Mouse (Mus musculus) lung, adult 18-20 months (tissue): ENCODE results near the gene Tspan9.

Experiments
- DNase-seq, 2 experiments: peaks; one replicate each; pipeline ENCODE4 v3.0.0; 2022; ENCODE audit warnings: mixed read lengths in 2 of 2

Gene Tspan9

DNA sequence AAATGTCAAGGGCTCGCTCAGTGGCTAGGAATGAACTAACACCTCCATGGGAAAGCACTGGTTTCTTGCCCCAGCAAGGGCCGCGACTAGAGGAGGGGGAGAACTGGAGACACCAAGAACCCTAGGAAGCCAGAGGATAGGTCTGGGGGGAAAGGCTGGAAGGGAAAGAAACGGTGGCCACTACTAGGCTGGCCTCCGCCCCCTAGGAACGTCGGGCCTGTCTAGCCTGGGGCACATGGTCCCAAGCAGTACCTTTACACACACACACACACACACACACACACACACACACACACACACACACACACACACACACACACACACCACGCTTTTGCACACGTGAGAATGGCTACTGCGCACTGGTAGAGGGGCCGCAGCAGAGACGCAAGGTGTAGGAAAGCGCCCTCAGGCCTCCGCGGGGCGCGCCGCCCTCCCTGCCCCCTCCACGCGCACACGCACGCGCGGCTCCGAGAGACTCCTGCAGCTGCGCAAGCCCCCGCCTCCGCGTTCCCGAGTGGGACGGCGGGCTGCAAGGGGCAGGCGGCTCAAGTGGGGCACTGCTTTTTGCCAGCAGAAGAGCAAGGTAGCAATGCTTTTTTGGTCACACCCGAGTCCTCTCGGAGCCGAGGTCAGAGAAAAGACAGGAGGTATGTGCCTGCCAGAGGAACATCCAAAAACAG, 108.0 kb downstream of the Tspan9 start:
- DNase-seq: peak in 1 of 2 experiments; percentile 24

DNA sequence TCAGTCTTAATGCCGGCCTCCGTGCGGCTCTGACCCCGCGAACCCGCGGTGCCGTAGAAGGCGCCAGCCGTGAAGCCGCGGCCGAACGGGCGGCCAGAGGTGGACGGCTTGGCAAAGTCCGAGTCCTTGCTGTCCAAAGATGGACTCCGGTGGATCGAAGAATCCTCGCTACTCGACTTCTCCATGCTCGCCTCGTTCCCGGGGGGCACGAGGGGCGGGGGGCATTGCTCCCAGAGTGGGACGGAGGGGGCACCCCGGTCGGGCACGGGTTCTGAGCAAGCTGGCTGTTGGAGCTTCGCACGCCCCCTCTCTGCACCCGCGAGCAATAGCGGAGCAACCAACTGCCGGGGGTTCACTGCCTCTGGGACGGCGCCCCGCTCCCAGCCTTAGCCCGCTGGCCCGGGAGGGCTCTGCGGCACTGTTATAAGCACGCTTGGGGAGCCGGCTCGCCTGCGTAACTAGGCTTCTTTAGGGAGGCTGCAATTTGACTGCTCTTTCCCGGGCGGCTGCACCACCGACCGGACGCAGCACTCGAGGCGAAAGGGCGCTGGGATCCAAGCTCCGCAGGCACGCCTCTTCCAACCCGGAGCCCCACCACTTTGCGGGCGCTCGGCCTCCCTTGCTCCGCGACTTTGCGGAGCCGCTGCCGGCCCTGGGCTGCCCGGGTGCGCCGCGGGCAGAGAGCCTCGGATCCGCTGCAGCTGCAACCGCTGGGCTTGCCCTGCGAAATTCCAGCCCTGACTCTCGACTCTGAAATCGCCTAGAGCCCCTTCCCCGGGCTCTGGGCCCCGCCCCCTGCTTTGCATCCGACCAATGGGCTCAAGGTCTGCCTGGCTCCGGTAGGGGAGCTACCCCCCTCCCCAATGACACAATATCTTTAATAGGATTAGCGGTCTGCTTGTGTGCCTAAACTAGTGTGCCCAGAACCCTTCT, 108.8 kb downstream of the Tspan9 start:
- DNase-seq: peak in 1 of 2 experiments; percentile 34

- DNase-seq: no peak
These were observed 109.5 kb downstream of the Tspan9 start for GRCm38 (mm10) chr6:128033868-128034250.

- DNase-seq: peak in 1 of 2 experiments; percentile 29
These were observed 110.1 kb downstream of the Tspan9 start for GRCm38 (mm10) chr6:128033172-128033867.

DNA sequence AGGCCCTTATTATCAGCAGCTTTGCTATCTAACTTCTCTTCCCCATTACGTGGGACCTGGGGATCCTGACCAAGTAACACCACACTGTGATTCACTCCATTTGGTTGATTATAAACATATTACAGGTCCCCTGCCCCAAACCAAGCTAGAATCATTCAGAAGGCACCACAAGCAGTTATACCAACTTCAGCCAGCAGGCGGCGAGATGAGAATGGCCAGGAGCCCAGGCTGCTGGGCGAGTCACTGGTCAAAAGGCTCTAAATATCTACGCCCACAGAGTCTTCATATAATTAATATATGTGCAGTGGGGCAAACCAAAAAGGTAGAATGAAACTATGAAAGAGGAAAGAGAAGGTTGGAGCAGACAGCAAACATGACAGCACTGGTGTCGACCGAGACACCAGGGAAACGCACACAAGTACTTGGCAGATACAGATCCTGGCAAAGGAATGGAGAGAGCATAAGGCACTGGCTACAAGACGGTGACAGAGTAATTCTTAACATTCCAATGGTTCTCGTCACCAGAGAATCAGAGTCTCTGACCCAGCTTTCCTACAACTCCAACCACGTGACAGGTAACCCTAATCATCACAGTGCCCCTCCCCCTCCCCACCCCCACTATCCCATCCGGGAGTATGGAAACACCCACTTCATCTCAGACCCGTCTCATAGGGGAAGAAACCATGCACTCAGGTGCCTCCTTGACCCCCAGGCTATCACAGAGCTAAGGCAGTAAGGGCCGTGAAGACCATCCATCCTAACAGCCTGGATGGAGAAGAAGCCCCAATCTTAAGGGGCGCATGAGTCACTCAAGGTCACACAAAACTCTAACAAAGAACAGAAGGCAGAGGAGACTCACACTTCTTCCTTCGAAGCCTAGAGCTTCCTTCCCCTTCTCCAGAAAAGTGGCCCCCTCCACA, 110.9 kb downstream of the Tspan9 start:
- DNase-seq: peak; percentile 66 to 69

DNA sequence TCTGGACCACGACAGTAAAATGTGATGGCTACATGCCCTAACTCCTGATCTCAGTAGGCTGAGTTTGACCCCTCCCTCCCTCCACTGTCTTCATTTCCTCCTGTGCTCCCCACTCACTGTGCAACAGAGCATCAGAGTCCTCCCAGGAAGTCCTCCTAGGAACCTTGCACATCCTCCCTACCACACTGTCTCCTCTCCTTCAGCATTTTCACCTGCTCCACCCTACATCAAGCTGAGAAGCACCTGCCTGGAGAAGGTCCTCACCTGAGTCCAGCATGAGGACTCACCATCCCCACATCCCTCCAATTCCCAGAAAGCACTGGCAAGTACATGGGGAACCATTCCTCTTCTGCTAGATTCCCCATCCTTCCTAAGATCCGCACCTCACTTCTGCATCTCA, 111.8 kb downstream of the Tspan9 start:
- DNase-seq: no peak

- DNase-seq: no peak
These were observed 112.3 kb downstream of the Tspan9 start for GRCm38 (mm10) chr6:128031096-128031495.

- DNase-seq: no peak
These were observed 112.9 kb downstream of the Tspan9 start for GRCm38 (mm10) chr6:128030475-128030874.

DNA sequence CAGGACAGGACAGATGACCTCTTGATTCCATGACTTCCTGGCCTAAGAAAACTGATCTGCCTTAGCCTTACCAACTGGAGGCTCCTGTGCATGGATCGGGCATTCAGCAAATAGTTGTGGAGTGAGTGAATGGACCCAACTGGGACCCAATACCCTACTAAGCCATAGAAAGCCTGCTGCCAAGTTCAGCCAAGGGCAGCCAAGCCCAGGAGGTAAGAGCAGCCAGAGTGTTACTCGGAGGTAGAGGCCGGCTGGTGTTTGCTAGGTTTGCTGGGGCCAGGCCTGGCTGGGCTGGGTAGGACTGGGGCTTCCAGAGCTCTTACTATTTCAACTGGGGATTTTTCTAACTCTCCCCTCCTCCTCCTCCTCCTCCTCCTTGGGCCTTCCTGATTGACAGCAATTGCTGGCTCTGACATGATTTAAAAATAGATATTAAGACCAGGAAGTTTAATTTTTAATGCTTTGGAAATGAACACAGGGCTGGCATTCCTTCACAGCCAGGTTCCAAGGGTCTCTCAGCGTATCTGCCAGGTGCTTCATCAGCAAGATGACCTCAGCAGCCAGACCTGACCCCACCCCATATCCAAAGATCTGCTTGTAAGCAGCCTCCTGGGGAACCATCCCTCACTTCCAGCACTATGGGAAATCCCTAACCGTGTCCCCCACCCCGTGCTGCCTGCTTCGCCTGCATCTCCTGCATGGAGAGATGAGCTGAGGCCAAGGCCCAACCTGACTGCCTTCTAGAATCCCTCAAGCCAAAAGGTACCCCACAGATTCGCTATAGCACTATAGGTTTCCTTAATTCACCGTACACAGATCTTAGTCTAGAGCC, 113.7 kb downstream of the Tspan9 start:
- no peak for DNase-seq

DNA sequence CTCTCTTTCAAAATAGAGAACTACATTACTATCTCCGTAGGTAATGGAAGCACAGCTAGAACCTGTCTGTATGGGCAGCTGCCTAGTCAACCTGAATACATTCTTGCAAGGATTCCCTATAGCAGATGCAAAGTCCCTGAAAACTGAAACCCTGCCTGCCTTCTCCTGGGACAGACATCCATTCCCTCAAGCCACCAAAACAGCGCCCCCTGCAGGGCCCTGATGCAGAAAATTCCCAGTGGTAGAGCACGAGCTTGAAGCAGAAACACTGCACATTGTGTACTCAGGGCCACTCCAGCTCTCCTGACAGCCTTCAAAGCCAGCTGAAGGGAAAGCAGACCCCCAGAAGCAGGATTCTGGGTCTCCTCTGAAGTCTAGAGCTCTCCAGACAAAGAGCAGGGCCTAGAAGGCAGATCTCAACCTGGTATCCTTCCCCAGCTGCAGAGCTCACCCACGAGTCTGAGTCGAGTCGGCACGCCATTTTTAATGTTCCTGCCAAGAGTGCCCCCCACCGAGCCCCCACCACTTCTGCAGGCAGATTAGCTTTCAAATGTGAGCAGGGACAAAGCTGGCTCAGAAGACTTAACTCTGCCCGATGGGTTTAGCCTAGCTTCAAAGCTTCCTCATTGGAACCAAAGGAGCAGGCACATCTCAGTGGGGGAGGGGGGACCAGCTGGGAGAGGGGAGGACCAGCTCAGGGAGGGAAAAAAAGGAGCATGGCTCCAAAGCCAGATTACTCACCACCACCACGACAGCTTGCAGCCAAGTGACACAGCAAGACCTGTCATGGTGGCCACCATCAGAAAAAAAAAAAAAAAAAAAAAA, 115.1 kb downstream of the Tspan9 start:
- DNase-seq: no peak

DNA sequence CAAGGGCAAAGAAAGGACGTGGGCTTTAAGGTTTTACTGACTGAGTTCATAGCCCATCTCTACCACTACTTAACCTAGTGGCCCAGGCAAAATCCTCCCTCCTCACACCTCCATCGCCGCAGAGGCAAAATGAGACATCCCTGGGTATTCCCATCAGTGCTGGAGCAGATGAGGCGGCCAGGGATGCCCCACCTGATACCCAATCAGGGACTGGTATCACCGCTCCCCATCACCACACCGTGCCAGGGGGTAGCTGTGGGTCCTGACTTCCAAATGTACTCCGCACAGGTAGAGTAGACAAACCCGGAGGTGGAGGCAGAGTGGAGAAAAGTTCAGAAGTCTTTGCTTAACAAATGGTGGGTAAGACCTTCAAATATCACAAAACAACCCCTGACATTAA, 117.4 kb downstream of the Tspan9 start:
- no peak for DNase-seq

DNA sequence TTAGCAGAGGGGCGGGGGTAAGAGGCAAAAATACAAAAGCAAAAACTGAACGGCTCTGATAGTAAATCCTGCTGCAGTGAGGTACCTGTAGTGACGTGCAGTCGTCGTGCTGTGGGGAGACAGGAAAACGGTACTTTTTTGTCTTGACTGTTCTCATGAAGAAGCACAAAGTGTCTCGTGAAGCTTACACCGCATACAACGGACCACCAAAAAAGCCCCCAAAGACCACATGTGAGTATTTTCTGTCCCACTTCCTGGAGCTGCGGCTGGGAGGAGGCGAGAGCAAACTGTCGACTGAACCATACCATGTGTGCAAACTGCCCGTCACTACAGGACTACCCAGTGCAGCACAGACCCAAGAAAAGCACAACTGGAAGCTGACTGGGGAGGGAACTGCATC, 117.8 kb downstream of the Tspan9 start:
- no peak for DNase-seq

DNA sequence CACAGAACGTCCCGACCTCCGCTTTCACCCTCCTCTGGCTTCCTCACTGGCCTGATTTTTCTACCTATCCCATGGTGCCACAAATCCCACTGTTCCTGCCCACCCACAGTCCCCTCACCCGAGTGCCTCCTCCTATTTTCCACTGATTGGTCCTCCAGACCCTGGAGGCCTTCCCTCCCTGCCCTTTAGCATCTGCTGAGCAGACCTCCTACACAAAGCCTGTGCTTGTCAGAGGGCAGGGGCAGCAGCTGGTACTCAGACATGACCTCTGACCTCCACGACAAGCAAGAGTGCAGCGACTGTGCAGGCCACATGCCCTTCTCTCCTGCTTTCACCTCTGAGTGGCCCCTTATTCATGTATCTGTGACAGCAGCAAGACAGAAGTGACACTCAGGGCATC, 121.2 kb downstream of the Tspan9 start:
- DNase-seq: no peak

GRCm38 (mm10) chr6:128021931-128022202, 121.5 kb downstream of the Tspan9 start:
- DNase-seq: no peak

DNA sequence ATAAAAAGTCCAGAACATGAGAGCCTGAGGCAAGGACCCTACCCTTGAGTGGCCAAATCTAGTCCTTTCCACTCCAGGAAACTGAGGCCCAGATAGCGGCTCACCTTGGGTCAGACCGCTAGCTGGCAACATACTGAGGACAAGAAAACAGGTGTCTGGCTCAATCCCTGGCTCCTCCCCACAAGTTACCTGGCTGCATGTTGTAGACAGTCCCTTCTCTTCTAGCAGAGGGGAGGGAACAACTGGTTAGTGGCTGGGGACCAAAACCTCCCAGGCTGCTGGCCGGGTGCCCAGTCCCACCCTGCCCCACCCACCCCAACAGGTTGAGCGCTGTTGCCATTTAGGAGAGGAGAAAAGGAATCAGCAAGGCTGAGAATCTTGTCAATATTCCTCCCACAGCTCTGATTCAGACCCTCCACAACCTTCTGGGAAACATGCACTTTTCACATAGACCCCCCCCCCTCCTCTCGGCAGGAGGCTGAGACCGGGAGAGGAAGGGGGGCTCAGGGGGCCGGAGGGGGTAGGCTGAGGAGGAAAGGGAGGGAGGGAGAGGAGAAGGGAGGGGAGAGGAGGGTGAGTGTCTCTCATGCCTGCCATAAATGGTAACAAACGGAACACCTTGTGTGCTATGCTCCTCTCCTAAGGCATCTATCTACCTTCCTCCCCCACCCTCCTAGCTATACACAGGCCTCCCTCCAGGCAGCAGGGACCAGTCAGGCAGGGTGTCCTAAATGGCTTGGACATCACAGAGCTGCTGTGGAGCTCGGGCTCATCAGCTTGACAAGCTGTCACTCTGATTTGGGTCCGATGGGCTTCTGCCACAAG, 122.1 kb downstream of the Tspan9 start:
- no peak for DNase-seq

DNA sequence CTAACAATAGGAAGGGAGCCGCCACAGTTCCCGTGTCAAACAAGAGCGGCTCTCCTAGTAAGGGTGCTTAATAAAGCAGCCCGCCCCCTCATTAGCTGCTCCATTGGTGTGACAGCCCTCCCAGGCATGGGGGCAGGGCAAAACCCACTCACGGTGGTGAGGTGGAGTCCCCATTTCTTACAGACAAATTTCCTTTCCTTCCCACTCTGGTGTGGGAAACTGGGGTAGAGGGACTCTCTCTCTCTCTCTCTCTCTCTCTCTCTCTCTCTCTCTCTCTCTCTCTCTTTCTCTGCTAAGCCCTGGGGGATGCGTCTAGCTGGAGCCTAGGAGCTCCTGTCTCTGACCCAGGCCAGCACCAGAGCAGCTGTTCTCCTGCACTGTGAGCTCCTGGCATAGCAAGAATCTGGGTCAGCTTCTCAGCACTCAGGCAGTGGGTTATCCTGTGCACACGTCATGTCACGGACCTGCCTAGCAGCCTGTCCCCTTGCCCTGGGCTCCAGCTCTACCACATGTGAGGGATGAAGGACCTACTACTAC, 122.8 kb downstream of the Tspan9 start:
- no peak for DNase-seq

DNA sequence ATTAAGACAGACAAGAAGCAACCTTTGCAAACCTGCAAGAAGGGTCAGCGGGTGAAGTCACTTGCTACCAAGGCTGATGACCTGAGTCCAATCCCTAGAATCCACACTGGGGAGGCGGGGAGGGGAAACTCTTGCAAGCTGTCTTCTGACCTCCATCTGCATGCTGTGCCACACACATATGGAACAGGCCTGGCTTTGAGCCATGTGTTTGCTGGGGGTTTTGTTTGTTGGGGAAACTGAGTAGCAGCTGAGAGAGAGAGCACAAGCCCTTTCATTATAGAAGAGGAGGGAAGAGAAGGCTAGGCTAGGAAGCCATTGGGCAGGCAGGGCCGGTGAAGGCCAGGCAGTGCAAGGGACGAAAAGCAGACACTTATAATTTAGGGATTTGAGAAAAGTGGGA, 123.3 kb downstream of the Tspan9 start:
- DNase-seq: no peak

GRCm38 (mm10) chr6:128019119-128019518, 124.3 kb downstream of the Tspan9 start:
- DNase-seq: no peak

DNA sequence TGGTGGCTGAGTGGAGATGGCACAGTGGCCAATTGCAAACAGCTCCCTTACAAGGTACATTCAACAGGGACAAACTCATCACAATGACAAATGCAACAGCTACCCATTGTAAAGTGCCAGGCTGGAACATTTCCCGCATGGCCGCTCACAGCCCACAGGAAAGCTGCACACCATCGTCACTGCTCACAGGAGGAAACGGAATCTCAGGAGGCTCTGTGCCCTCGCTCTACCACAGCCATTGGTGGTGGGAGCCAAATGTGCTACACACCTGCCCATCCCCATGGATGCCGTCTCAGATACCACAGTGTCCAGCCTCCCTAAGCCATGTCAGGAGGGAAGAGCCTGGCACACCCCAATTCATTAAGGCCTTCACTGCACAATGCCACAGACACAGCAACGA, 128.1 kb downstream of the Tspan9 start:
- DNase-seq: no peak

- DNase-seq: no peak
These were observed 131.6 kb downstream of the Tspan9 start for GRCm38 (mm10) chr6:128011781-128012180.
